Mouse (Mus musculus): ENCODE measurements around the gene Rimkla. TPM values are rescaled to one million over a fixed set of nuclear protein-coding genes. Genes with fewer than 3 reads are reported as not detected.

Rimkla gene
- polyA plus RNA-seq (2012; ENCODE audit: low replicate concordance): 0.05 and 0.25 TPM in 2 replicates

GRCm38 (mm10) chr4:119492291-119492932, at the start of gene Rimkla:
Gene Rimkla, minus strand, starts transcription at chr4:119492628.

GRCm38 (mm10) chr4:119539031-119539824, 46.8 kb upstream of the Rimkla start, which contains the start of gene Frg2f1:
Gene Frg2f1, minus strand, starts transcription at chr4:119539529.

GRCm38 (mm10) chr4:119536615-119537014, 44.2 kb upstream of the Rimkla start, which contains the start of gene Foxj3:
Gene Foxj3, plus strand, starts transcription at chr4:119537004.

GRCm38 (mm10) chr4:119422294-119422964, 70.0 kb downstream of the Rimkla start, which contains the start of the genes Ppcs and Zmynd12:
Gene Ppcs, minus strand, starts transcription at chr4:119422420.
Gene Zmynd12, plus strand, starts transcription at chr4:119422814.

Other genes with a start within 250 kb of the Rimkla start
- 0.02 TPM in 1 of 2 replicates, not detected in the other for gene Cldn19, start 237.2 kb downstream of the Rimkla start, polyA plus RNA-seq (2012; ENCODE audit: low replicate concordance)
- 573 and 743 TPM in 2 replicates for gene Ybx1, start 198.0 kb downstream of the Rimkla start, polyA plus RNA-seq (2012; ENCODE audit: low replicate concordance)
- 1.5 and 2.9 TPM in 2 replicates for gene Ppih, start 172.1 kb downstream of the Rimkla start, polyA plus RNA-seq (2012; ENCODE audit: low replicate concordance)
- 0.85 and 0.96 TPM in 2 replicates for gene Ccdc30, start 77.1 kb downstream of the Rimkla start, polyA plus RNA-seq (2012; ENCODE audit: low replicate concordance)
- gene Ppcs, start 70.2 kb downstream of the Rimkla start, polyA plus RNA-seq (2012; ENCODE audit: low replicate concordance): 14.1 and 25.8 TPM in 2 replicates
- gene Zmynd12, start 69.8 kb downstream of the Rimkla start, polyA plus RNA-seq (2012; ENCODE audit: low replicate concordance): 0.18 and 0.21 TPM in 2 replicates
- gene Foxj3, start 44.4 kb upstream of the Rimkla start, polyA plus RNA-seq (2012; ENCODE audit: low replicate concordance): 13.0 and 14.6 TPM in 2 replicates
- gene Frg2f1, start 46.9 kb upstream of the Rimkla start, polyA plus RNA-seq (2012; ENCODE audit: low replicate concordance): 15.8 and 53.1 TPM in 2 replicates
- gene Guca2a, start 145.1 kb upstream of the Rimkla start, polyA plus RNA-seq (2012; ENCODE audit: low replicate concordance): not detected in 2 replicates
- gene Guca2b, start 166.3 kb upstream of the Rimkla start, polyA plus RNA-seq (2012; ENCODE audit: low replicate concordance): 0.43 and 0.67 TPM in 2 replicates
- gene Hivep3, start 241.2 kb upstream of the Rimkla start, polyA plus RNA-seq (2012; ENCODE audit: low replicate concordance): 21.1 and 22.5 TPM in 2 replicates